Mouse (Mus musculus): ENCODE measurements around the gene Chd3.

The Chd3 gene

GRCm38 (mm10) chr11:69369215-69369989 is at the start of gene Chd3:
Gene Chd3, minus strand, starts transcription at chr11:69369406.
- CTCF ChIA-PET: interaction anchor here (0.6 to 1.4 kb wide), 4 partner anchors 32 to 96 kb away, joined by 3 to 7 read pairs (median 5); no protein-coding TSS in a partner anchor

DNA sequence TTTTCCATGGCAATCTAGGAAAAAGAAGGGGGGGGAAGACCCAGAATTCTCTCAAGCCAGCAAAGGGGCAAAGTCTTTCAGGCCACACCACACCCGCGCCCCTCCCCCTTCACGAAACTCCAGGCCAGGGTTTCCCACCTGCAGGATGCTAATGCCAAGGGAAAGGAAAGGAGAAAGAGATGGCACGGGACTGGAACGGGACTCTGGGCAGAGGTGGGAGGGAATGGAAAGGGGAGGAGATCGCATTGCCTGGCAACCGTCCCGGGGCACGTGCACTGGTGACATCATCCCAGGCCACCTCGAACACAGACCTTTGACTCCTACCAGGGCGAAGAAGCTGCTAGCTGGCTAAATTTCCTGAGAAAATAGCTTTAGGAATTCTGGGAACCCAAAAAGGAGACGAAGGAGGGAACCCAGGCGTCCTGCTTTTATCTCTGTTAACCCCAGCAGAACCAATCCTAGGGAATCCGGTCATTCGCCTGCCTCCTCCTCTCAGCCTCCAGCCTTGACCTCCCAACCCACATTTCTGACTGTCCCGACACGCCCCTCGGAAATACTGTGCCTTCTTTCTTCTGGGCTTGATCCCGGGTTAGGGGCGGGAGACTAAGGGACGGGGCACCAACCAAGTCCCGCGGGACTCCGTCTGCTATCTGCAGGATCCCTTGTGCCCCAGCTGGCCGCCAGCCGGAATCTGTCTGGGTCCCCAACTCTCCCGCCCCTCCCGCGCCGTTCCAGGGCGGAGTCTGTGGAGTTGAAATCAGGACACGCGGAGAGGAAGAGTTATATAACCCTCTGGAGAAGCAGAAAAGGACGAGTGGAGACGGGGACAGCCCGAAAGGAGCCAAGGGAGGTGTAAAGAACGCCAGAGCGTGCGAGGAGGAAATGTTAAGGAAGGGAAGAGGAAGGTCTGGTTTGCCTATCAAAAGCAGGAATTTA is 48.5 kb upstream of the Chd3 start:
- CTCF ChIA-PET: interaction anchor here (0.7 kb wide), 1 partner anchor 316 kb away, joined by 3 read pairs; no protein-coding TSS in a partner anchor

- CTCF ChIA-PET: no interaction called here
These were observed 47.8 kb upstream of the Chd3 start for GRCm38 (mm10) chr11:69416921-69417448.

DNA sequence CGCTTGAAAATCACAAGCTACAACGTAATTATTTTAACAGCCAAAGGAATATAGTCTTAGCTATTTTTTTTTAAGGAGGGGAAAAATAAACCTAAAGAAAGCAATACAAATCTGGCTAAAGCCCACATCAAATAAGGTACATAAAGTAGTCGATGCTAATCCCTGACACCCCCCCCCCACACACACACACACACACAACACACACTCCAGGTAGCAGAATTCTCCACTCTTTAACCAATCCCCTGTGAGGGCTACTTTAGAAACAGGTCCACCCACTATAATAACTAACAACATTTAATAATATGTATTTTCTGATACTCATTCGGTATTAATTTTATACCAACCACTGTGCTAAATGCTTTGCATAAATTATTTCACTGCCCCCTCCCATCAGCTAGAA is 47.3 kb upstream of the Chd3 start:
- CTCF ChIA-PET: no interaction called here

DNA sequence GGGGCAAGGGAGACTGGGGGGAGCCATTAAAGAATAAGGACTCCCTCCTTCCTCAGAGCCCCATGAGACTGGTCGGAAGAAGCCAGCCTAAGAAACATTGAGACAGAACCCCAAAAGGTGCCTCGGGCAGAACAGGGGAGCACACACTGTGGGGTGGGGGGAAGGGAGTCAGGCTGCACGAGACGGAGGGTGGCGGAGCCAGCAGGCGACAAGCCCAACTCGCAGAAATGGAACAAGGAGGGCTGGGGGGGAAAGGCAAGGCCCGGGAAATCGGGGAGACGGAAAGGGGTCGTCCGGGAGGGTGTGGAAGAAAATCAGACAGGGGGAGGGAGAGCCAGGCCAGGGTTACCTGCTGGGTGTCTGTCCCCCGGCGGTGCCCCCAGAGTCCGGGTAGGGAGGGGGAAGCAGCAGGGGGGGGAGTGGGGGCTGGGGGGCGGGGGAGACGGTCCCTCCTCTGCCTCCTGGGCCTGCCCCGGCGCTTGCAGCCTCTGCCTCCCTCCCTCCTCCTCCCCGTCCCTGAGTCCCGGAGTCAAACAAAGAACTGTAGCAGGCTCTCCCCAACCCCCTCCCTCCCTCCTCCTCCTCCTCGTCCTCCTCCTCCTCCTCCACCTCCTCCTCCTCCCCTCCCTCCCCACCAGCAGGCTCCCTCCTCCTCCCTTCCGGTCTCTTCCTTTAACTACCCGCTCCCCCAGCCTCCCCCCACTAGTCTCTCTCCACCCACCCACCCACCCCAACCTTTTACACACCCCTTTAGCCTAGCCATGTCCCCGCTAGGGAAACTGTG is 46.7 kb upstream of the Chd3 start:
- CTCF ChIA-PET: no interaction called here

- CTCF ChIA-PET: no interaction called here
These were observed 46.1 kb upstream of the Chd3 start for GRCm38 (mm10) chr11:69415327-69415667.

DNA sequence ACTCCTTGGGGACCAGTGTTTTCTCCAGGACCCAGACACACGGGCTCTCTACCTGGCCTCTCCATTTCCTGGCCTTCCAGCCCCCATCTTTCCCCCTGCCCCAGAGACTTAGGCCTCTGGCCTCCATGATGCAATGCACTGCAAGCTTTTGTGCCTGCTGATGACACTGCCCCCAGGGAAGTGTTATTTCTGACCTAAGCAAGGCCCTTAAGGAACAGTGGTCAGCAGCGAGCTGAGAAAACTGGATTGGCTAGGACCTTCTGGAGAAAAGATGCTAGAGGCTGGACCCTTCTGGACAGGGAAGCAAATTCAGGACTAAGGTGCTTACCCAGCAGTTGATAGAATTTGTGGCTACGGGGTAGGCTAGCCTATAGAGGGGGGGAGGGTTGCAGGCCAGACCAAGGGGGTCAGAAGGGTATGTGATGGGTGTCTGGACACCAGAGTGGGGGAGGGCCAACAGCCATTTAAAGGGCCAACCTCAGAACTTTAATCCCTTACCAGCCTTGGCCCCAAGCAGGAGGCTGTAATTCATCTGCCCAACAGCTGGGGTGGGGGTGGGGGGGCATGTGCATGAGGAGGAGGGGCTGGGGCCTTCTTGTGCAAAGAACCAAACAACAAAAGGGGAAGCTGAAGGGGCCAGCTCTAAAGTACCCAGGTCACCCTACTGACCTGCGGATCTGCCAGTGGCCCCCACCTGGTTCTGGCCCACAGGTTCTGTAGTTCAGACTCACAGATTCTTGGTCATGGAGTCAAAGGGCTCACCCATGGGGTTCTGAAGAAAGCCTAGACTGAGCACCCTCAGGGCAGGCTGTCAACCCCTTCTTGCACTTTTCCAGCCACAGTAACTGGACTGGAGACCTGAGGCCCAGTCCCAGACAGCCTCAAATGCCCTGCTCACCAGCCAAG is 45.5 kb upstream of the Chd3 start:
- CTCF ChIA-PET: interaction anchor here (0.5 to 0.8 kb wide), 3 partner anchors 10 to 199 kb away, joined by 3 to 7 read pairs (median 3); partner anchors contain the start of gene Naa38

DNA sequence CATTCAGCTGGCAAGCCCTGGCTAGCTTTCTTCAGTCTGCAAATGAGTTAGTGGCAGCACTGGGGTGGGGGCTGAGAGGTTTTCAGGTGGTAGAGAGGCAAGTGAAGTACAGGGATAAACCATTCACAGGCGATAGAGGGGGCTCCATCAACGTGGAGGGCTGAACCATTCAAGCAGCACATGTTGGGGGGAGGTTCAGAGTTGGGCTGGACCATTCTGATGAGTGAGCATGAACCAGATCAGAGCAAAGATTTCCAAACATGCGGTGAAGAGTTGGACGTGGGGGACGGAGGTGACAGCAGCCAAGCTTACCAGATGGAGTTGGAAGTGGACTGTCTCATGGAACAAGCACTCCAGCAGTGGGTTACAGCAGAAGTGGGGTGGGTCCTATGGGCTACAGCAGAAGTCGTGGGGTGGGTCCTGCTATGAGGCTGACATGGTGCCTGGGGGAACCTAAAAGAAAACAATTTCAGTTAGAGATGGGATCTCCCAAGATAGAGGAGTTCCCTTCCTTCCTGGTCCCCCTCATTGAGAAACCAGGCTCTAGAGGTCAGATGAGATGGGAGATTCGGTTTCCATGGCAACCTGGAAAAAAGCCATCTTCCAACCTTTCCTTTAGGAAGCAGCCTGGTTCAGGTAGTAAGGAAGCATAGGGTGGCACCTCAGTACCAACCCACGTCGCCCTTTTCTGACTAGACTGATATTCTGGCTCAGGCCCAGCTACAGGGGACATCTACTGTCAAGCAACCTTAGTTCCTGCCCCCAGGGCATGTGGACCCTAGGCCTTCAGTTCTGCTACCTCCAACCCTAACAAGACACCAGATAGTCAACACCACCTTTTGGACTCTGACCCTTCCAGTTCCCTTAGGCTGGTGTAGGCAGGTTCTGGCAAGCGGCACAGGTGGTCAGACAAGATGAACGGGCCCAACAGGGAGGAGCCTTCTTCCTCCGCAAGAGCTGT is 44.3 kb upstream of the Chd3 start, which contains the start of gene Kdm6b:
Gene Kdm6b (minus strand): TSS at position 455 of the 961 bp plus-strand sequence.
- CTCF ChIA-PET: interaction anchor here (0.6 to 0.8 kb wide), 4 partner anchors 11 to 71 kb away, joined by 3 to 12 read pairs (median 4); partner anchors contain the start of gene Naa38

DNA sequence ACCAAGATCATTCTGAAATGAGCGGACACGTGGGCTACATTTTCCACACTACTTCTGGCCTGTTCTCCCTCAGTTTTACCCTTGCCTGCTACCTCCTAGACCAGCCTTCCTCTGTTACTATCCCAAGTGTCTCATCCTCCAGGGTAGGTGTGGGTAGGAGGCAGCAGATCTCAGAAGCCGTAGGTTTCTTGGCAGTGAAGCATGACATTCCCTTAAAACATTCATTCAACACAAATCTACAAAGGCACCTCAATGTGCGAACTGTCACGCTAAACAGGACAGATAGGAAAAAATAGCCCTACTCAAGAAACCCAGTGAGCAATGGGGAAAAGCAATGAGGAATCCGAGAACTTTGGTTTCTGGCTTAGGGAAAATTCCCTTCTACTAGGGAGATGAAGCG is 43.3 kb upstream of the Chd3 start:
- CTCF ChIA-PET: interaction anchor here (0.6 kb wide), 2 partner anchors 24 to 70 kb away, joined by 4 to 12 read pairs; no protein-coding TSS in a partner anchor

GRCm38 (mm10) chr11:69411538-69412203 is 42.5 kb upstream of the Chd3 start:
- CTCF ChIA-PET: interaction anchor here (0.6 kb wide), 2 partner anchors 27 to 83 kb away, joined by 4 to 8 read pairs; no protein-coding TSS in a partner anchor

- CTCF ChIA-PET: interaction anchor here (0.6 kb wide), 1 partner anchor 83 kb away, joined by 8 read pairs; no protein-coding TSS in a partner anchor
These were observed 41.9 kb upstream of the Chd3 start for GRCm38 (mm10) chr11:69411073-69411535.

GRCm38 (mm10) chr11:69410310-69411072 is 41.3 kb upstream of the Chd3 start:
- CTCF ChIA-PET: no interaction called here

GRCm38 (mm10) chr11:69410045-69410309 is 40.8 kb upstream of the Chd3 start:
- CTCF ChIA-PET: no interaction called here

DNA sequence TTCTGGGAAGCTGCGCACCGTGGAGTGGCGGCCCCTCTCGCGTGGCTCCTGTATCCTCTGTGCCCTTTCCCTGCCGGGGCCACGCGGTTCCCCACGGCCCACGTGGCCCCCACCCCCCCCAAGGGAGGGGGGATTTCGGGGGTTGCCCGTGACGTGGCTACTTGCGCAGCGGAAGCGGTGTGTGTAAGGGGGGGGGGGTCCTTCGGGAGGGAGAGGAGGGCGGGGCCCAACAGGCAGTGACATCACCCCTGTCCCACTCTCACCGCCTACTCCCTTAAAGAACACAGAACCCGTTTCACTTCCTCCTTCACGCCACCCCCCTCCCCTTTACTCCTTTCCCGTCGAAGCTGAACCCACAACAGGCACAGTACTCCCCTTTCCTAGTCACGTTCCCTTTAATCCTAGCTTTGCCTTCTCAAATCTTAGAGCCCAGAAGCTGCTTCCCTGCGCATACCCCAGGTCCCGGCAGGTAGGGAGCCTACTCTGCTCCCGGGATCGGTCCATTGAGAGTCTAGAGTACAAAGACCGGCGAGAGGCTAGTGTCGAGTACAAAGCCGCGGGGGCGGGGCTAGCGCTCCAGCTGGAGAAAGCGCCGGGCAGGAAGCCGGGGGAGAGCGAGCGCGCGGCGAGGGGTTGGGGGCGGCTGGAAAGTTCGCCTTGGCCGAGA is 40.3 kb upstream of the Chd3 start:
- CTCF ChIA-PET: interaction anchor here (0.5 to 0.6 kb wide), 3 partner anchors 22 to 1417 kb away, joined by 3 to 12 read pairs (median 3); no protein-coding TSS in a partner anchor

DNA sequence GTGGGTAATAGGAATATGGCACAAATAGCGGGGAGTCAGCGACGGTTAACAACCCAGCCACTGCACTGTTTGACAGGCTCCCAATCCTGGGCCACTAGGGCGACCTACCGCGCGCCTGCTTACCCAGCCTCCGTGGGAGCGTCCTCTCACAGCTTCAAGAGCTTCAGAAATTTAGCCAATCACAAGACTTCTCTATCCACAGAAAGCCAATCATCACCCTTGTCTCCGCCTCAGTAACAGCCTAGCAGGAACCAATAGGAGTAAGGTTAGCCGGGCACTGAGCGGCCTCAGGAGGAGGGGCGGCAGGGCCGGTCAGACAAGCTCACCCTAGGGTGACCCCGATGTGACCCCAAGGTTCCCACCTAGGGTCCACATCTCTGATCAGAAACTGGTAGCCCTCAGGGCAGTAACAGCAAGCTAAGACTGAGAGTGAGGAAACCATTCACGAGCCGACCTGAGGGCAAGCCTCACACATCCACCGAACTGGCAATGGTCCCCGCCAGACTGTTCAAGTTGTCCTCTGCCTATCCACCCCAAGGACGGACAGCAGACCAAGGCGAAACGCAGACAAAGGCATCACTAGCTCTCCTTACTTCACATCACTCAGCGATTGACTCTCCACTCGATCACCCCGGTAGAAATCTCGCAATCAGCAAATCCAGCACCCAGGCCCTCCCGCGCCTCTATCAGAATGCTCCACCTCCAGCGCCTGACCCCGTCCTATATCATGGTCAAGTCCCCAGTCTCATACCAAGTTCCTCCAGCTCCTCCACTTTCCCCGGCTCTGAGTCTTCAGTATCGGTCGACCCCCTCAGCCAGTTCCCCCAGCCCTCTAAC is 39.6 kb upstream of the Chd3 start:
- CTCF ChIA-PET: interaction anchor here (0.5 to 1.0 kb wide), 5 partner anchors 10 to 1418 kb away, joined by 3 to 12 read pairs (median 3); no protein-coding TSS in a partner anchor

DNA sequence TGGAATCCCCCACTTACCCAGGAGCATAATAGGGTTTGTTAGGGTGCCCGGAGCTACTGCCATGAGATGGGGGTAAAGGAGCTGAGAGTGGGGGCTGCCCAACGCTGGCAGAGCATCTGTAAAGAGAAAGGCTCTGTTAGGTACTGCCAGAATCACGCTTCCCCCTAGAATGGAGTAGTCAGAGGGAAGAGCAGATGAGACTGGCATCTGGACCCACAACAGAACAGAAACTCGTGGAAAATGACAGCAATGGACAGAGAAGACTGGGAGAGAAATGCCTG is 38.5 kb upstream of the Chd3 start:
- CTCF ChIA-PET: interaction anchor here (0.6 to 1.3 kb wide), 2 partner anchors 22 to 25 kb away, joined by 3 read pairs; no protein-coding TSS in a partner anchor
